Mouse (Mus musculus) E14TG2a.4 (cell line): Measurements from ENCODE around the gene Sned1.

Experiments
- CTCF ChIP-seq: conservative IDR thresholded peaks from 2 replicates; pipeline ENCODE4 v1.5.1; 2014; ENCODE audit warnings: low read length
- NANOG ChIP-seq: IDR thresholded peaks from 2 replicates; pipeline ENCODE4 v1.6.1; 2014; ENCODE audit warnings: borderline replicate concordance, low read length, mixed read lengths
- POU5F1 ChIP-seq: IDR thresholded peaks from 2 replicates; pipeline ENCODE4 v1.6.1; 2014; ENCODE audit warnings: low read length, borderline replicate concordance

- TF ChIP-seq CTCF (no peak), NANOG (no peak), POU5F1 (no peak)
These were observed 70.1 kb downstream of the Sned1 start, which contains the start of gene Mterf4 for GRCm38 (mm10) chr1:93305581-93306337.
